Mouse (Mus musculus): ENCODE measurements around the gene Il17rc. TPM values are rescaled to one million over a fixed set of nuclear protein-coding genes. Genes with fewer than 3 reads are reported as not detected.

The Il17rc gene
- total RNA-seq, 4 experiments from 2014 or later = 3.8 to 6.1 (median 4.8) TPM

Small RNAs within 50 kb of the gene (microRNA-seq; reads per million reads assigned to microRNA genes)
- gene Gm23365 = 0 reads per million in 2 experiments
- 0 reads per million in 2 experiments for gene Gm24387

Other genes starting within 250 kb of the Il17rc start
- gene Mtmr14, start 233.6 kb upstream of the Il17rc start, total RNA-seq (2022) = 10 to 100 TPM; 15.5 to 19.9 (median 17.7) TPM
- gene Cpne9, start 189.1 kb upstream of the Il17rc start, total RNA-seq (2022) = 10 to 100 TPM; 19.5 to 24.2 (median 19.9) TPM
- 10 to 100 TPM; 36.8 to 40.5 (median 38.4) TPM for gene Brpf1, start 164.3 kb upstream of the Il17rc start, total RNA-seq (2022)
- gene Ogg1, start 144.5 kb upstream of the Il17rc start, total RNA-seq (2022) = 10 to 100 TPM in 2 of 4 experiments, 1 to 10 TPM in 2; 7.6 to 11.1 (median 9.4) TPM
- gene Camk1, start 127.4 kb upstream of the Il17rc start, total RNA-seq (2022) = 10 to 100 TPM; 57.2 to 74.1 (median 63.7) TPM
- gene Tada3, start 93.5 kb upstream of the Il17rc start, total RNA-seq (2022) = 10 to 100 TPM; 43.4 to 49.8 (median 47.7) TPM
- gene Arpc4, start 93.3 kb upstream of the Il17rc start, total RNA-seq (2022) = 100 to 1,000 TPM; 282 to 324 (median 303) TPM
- 10 to 100 TPM; 17.2 to 21.6 (median 19.6) TPM for gene Ttll3, start 82.2 kb upstream of the Il17rc start, total RNA-seq (2022)
- 10 to 100 TPM; 27.4 to 39.1 (median 35.2) TPM for gene Rpusd3, start 52.1 kb upstream of the Il17rc start, total RNA-seq (2022)
- gene Cidec, start 35.7 kb upstream of the Il17rc start, total RNA-seq (2022) = not detected
- gene Jagn1, start 28.9 kb upstream of the Il17rc start, total RNA-seq (2022) = 10 to 100 TPM; 38.5 to 47.0 (median 39.7) TPM
- under 1 TPM; 0.22 to 0.45 (median 0.41) TPM for gene Il17re, start 12.9 kb upstream of the Il17rc start, total RNA-seq (2022)
- gene Creld1, start 11.9 kb downstream of the Il17rc start, total RNA-seq (2022) = 100 to 1,000 TPM in 2 of 4 experiments, 10 to 100 TPM in 2; 86.9 to 135 (median 104) TPM
- 10 to 100 TPM; 45.3 to 51.3 (median 49.8) TPM for gene Prrt3, start 30.5 kb downstream of the Il17rc start, total RNA-seq (2022)
- gene Emc3, start 60.2 kb downstream of the Il17rc start, total RNA-seq (2022) = 10 to 100 TPM; 62.1 to 75.3 (median 71.4) TPM
- 1 to 10 TPM; 2.0 to 2.5 (median 2.3) TPM for gene Fancd2, start 60.3 kb downstream of the Il17rc start, total RNA-seq (2022)
- gene Fancd2os, start 129.3 kb downstream of the Il17rc start, total RNA-seq (2022) = under 1 TPM in 3 of 4 experiments, not detected in 1; 0.37 to 0.56 (median 0.55) TPM
- 100 to 1,000 TPM; 207 to 213 (median 208) TPM for gene Brk1, start 133.3 kb downstream of the Il17rc start, total RNA-seq (2022)
- gene Vhl, start 152.5 kb downstream of the Il17rc start, total RNA-seq (2022) = 10 to 100 TPM; 41.0 to 50.5 (median 47.0) TPM
- gene Irak2, start 167.0 kb downstream of the Il17rc start, total RNA-seq (2022) = 10 to 100 TPM; 19.3 to 25.0 (median 21.7) TPM
- gene Tatdn2, start 225.6 kb downstream of the Il17rc start, total RNA-seq (2022) = 10 to 100 TPM; 63.5 to 73.0 (median 68.1) TPM
- gene Ghrl, start 248.5 kb downstream of the Il17rc start, total RNA-seq (2022) = not detected